Mouse (Mus musculus) kidney, postnatal 10 days (tissue): ENCODE measurements at regions not wholly inside any gene's neighbourhood (a gene's known extent, or its start where the extent isn't known, plus 50 kb on each side); places are given as distances from the start of the nearest gene placed in this dataset.

Experiments used
- DNase-seq: peaks from one replicate; pipeline ENCODE4 v3.0.0; 2021; ENCODE audit warnings: mixed read lengths

DNA sequence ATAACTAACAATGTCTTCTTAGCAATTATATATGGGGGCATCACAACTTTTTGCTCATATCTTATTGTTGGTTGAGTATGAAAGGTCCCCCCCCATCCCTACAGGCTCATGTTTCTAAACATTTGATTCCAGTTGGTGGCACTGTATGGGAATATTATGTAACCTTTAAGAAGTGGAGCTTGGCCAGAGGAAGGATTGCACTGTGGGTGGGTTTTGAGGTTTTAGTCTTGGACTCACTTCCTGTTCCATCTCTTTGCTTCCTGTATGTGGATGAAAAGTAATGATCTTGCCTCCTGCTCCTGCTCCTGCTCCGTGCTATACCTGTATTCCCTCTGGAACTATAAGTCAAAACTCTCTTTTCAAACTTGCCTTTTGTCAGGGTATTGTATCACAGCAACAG is 778.2 kb upstream of the Lrrc6 start:
- DNase-seq, result no peak

GRCm38 (mm10) chr15:67275058-67275457 is 774.3 kb upstream of the Lrrc6 start:
- no peak for DNase-seq

GRCm38 (mm10) chr15:67272397-67272796 is 771.7 kb upstream of the Lrrc6 start:
- no peak for DNase-seq

DNA sequence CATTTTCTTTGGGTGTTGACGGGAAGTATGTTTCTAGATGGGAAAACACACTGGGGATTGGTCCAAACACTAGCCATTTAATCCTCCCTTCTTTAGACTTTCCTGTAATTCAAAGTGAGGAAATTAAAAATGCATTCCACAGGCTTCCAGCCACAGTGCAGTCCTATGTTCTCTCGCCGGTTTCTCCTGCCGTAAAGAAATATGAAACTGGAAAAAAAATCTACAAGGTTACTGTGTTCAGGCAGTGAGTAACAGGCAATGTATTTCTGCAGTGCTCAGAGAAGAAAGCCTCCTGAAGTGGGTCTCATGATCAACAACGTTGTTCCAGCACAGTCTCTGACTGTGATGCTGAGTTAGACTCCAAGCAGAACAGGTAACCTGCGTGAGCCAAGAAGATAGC is 763.0 kb upstream of the Lrrc6 start:
- no peak for DNase-seq

DNA sequence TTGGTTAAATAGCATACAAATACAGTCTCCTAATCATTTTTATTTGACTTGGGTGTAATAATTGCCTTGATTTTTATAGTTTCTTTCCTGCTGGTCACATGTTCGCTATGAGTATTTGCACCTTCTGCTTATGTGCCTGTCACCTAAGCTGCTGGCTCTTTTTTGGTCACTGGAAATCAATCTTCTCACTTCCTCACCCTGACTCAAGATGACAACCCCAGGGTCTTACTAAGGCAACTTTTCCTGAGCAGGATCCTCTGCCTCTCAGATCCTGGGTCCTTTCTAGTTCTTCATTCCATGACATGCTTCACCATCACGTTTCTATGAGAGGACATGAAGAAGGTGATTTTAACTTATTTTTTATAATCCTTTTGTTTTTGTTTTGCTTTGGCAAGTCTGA is 762.6 kb upstream of the Lrrc6 start:
- no peak for DNase-seq

DNA sequence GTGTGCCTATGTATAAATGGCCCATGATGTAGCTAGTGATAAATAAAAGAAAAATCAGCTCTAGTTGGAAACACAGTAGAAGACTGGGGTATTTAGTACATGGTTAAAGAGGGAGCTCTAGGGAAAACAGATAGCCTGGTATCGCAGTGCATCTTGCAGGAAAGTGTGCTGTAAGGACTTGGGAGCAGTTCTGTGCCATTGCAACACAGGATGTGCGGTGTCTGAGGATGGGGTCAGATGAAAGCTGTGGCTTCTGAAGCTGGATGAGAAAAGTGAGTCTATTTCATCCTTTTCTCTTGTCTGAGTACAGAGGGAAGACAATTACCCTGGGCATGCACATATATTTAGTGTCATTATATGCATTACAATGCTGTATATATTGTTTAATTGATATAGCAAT is 761.6 kb upstream of the Lrrc6 start:
- DNase-seq, result no peak

- DNase-seq, result no peak
These were observed 760.0 kb upstream of the Lrrc6 start for GRCm38 (mm10) chr15:67260666-67261065.

GRCm38 (mm10) chr15:67249147-67249546 is 748.4 kb upstream of the Lrrc6 start:
- DNase-seq, result no peak

DNA sequence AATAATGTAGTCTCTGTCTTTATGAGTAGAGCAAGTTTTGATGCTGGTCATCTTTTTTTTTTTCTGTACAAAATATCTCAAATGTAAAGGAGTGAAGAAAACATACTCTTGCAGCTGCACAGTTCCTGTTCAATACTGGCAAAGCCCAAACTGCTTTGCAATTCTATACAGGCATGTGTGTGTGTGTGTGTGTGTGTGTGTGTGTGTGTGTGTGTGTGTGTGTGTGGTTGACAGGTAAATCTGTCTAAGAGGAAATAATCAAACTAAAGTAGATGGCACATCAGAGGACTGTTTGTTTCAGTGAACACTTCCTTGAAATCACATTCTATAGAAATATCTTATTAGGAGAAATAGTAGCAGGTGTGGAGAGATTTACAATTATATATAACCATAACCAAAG is 747.8 kb upstream of the Lrrc6 start:
- DNase-seq, result no peak

DNA sequence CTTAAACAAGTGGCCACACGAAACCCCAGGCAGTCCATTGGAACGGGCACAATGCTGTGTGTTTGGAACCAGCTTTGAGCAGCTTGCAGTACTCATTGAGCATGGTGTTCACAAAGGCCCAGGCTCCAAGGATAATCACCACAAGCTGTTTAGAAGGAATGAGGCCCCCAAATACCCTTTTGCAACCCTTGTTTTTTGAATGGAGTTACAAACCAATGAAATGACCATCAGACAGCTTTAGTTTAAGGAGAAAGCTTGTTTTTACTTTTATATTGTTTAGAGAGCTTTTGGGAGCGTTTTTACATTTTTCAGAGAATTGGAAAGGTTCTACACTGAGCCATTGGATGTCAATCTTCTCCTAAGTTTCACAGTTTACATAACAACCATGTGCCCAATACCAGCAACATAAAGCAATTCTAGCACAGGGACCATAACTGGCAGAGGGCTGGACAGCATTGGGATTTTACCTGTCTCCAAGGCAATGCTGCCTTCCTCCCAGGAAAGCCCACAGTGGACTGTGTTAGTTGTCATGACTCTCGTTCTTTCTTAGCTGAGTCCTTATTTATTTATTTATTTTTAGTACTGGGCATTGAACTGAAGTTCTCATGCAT is 745.1 kb upstream of the Lrrc6 start:
- DNase-seq, result no peak

GRCm38 (mm10) chr15:67244908-67245657 is 744.4 kb upstream of the Lrrc6 start:
- no peak for DNase-seq

GRCm38 (mm10) chr15:67235107-67235785 is 734.5 kb upstream of the Lrrc6 start:
- no peak for DNase-seq

DNA sequence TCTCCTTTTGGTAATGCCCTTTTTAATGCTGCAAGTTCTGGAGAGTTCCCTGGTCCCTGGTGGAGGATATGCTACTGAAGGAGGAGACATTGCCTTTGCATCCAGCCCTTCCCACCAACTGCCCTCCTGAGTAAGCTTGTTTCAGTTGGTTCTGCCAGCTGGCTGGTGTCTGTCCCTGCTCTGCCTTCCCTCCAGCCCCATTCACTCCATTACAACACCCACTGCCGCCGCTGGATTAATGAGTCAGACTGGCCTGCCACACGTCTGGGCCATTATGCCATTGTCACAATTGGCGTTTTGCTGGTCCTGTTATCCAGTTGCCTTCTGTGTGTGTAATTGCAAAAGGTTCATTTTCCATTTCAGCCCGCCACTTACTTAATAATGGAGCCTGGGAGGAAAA is 728.6 kb upstream of the Lrrc6 start:
- no peak for DNase-seq

DNA sequence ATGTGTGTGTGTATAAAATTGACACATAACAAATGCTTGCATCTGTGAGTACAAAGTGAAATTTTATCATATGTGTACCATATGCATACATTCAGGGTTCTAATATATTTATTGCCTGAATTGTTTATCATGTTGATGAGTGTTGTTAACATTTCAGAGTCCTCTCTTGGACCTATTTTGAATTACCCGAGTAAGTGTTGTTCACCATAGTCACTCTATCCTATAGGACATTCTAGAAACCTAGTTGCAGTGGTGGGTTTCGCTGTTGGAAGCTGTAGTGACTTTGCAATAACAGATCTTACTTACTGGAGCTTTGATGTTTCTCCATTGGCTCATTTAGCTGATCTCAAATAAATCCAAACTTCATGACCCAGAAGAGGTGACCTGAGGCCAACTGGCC is 727.9 kb upstream of the Lrrc6 start:
- DNase-seq, result no peak

DNA sequence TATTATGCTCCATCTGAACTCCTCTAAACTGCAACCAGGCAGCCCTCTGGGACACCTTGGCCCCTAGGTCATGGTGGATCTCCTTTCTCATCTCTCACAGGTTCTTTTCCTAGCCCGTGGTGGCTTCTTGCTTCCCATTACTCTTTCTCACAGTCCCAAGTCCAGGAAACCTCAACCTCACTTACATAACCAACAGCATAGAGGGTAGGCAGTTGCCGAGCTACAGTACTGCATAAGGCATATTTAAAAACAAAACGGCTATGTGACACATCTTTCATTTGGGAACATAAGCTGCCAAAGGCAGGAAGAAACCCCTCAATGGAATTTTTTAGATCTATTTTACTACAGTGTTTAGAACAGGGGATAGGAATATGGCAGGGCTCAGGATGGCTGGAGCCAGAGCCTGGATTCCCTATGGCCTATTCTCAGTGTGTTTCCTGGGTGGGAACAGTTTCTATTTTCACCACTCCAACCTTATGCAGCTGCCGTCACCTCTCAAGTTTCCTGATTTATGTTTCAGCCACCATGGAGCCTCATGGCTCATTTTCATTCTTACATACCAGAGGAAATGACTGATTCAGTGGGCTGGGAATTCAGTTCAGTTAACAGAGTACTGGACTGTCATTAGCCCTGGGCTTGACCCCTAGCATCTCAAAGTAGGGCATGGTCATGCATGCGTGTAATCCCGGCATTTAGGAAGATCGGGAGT is 726.9 kb upstream of the Lrrc6 start:
- peak; percentile 11 for DNase-seq

DNA sequence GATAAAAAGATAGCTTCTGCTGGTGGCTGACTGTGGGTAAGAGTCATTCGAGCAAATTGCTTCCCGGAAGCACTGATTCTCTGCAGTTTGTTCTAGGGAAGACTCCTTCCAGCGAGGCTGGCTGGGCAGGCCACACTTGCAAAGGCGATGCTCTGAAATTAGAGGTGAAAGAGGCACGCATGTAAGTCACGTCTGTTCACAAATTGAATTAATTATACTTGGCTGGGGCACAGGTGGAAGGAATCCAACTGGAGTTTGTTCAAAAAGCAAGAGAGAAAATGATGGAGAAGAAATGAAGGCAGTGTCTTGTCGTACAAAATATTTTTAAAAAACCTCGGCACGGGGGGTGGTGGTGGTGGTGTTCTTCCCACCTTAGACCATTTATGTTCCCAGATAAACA is 726.2 kb upstream of the Lrrc6 start:
- peak; percentile 10 for DNase-seq
